Mouse (Mus musculus): ENCODE results near the gene Xylt1. TPM values are rescaled to one million over a fixed set of nuclear protein-coding genes. Genes with fewer than 3 reads are reported as not detected.

Gene Xylt1
- total and polyA plus RNA-seq, 3 experiments = 9.0 to 13.3 TPM; not detected in 1

GRCm38 (mm10) chr7:117697681-117698080, 316.9 kb downstream of the Xylt1 start:
- H3K27ac ChIP-seq (ENCODE audit: control insufficient read depth, low read depth, low read length) = no peak overlapping the region
- DNase-seq (ENCODE audit: low read depth, low spot score) = no peak

GRCm38 (mm10) chr7:117698551-117699114, 317.9 kb downstream of the Xylt1 start:
- TF ChIP-seq TBP (IDR thresholded peaks at IDR 0.05; ENCODE audit: low read depth, low read length) (no peak), MAFK (IDR thresholded peaks at IDR 0.05; ENCODE audit: borderline replicate concordance, low read depth, low read length) (no peak), RCOR1 (IDR thresholded peaks at IDR 0.05; ENCODE audit: low read depth, low read length) (no peak), NRF1 (IDR thresholded peaks at IDR 0.05; ENCODE audit: insufficient read depth, low read depth, low read length, poor library complexity, severe bottlenecking) (no peak), ETS1 (IDR thresholded peaks at IDR 0.05; ENCODE audit: low read depth, low read length) (no peak), CHD1 (IDR thresholded peaks at IDR 0.05; ENCODE audit: low read depth, low read length) (no peak), MYC (IDR thresholded peaks at IDR 0.05; ENCODE audit: low read depth, low read length) (no peak), MAZ (IDR thresholded peaks at IDR 0.05; ENCODE audit: low read depth, low read length) (no peak), ELF1 (IDR thresholded peaks at IDR 0.05; ENCODE audit: low read depth, low read length) (no peak), NELFE (IDR thresholded peaks at IDR 0.05; ENCODE audit: low read depth, low read length) (no peak), MEF2A (IDR thresholded peaks at IDR 0.05; ENCODE audit: extremely low read depth, insufficient replicate concordance, low read depth, low read length, poor library complexity, severe bottlenecking) (no peak), MAX (IDR thresholded peaks at IDR 0.05; ENCODE audit: low read length) (no peak), GATA1 (IDR thresholded peaks at IDR 0.05; ENCODE audit: low read depth, low read length) (no peak), ZMIZ1 (IDR thresholded peaks at IDR 0.05; ENCODE audit: low read depth, low read length) (no peak)
- DNase-seq (ENCODE audit: low read depth, low spot score) = no peak
- no peaks in the 10 kb centered on the region for H3K79me2 ChIP-seq (ENCODE audit: control insufficient read depth, insufficient read depth, low read length, poor library complexity)

More at GRCm38 (mm10) chr7:117697681-117698080, 316.9 kb downstream of the Xylt1 start:
- Histone ChIP-seq H3K9ac (ENCODE audit: control insufficient read depth, low read depth, low read length, poor library complexity, severe bottlenecking) (no peak overlapping the region), H3K9me3 (replicated peaks; ENCODE audit: insufficient read depth, low read length) (no peaks in the 10 kb centered on the region), H3K79me2 (ENCODE audit: control insufficient read depth, insufficient read depth, low read length, poor library complexity) (no peaks in the 10 kb centered on the region), H3K4me1 (ENCODE audit: control insufficient read depth in 1 of 2, insufficient read depth in 2 of 2, low read length in 2 of 2) (no peaks in the 10 kb centered on the region), H3K4me3 (ENCODE audit: control insufficient read depth in 1 of 2, insufficient read depth in 1 of 2, low read depth in 2 of 2, low read length in 2 of 2) (no peak overlapping the region), H3K27me3 (ENCODE audit: control insufficient read depth in 1 of 2, insufficient read depth in 2 of 2, low read length in 2 of 2) (no peaks in the 10 kb centered on the region), H3K36me3 (ENCODE audit: control insufficient read depth in 1 of 2, insufficient read depth in 2 of 2, low read length in 2 of 2) (no peaks in the 10 kb centered on the region)
- TF ChIP-seq GABPA (IDR thresholded peaks at IDR 0.05; ENCODE audit: low read depth, low read length) (no peak), ETS1 (IDR thresholded peaks at IDR 0.05; ENCODE audit: low read depth, low read length) (no peak)

More at GRCm38 (mm10) chr7:117698551-117699114, 317.9 kb downstream of the Xylt1 start:
- Histone ChIP-seq H3K27ac (ENCODE audit: control insufficient read depth, low read depth, low read length) (no peak overlapping the region), H3K4me1 (ENCODE audit: control insufficient read depth in 1 of 2, insufficient read depth in 2 of 2, low read length in 2 of 2) (no peaks in the 10 kb centered on the region), H3K36me3 (ENCODE audit: control insufficient read depth in 1 of 2, insufficient read depth in 2 of 2, low read length in 2 of 2) (no peaks in the 10 kb centered on the region), H3K9me3 (replicated peaks; ENCODE audit: insufficient read depth, low read length) (no peaks in the 10 kb centered on the region), H3K9ac (ENCODE audit: control insufficient read depth, low read depth, low read length, poor library complexity, severe bottlenecking) (no peak overlapping the region), H3K4me3 (ENCODE audit: control insufficient read depth in 1 of 2, insufficient read depth in 1 of 2, low read depth in 2 of 2, low read length in 2 of 2) (no peak overlapping the region), H3K27me3 (ENCODE audit: control insufficient read depth in 1 of 2, insufficient read depth in 2 of 2, low read length in 2 of 2) (no peaks in the 10 kb centered on the region)

All from MEL (cell line).